ENCODE assay signal across 1 mouse cellular context in genomic region chr9:57552139-57552887, GRCm38 (mm10).
TF ChIP-seq lines count a peak whose summit lies in the region.

Gene Mpi, minus strand, starts transcription at chr9:57552763.

TF ChIP-seq in CH12.LX, 34 proteins besides CTCF, POLR2A, EP300 and RAD21 (continued from another document):
- TF ChIP-seq PAX5 (IDR thresholded peaks at IDR 0.05; ENCODE audit: low read length) (no peak), ZC3H11A (IDR thresholded peaks at IDR 0.05; ENCODE audit: low read depth, low read length) (no peak), USF1 (IDR thresholded peaks at IDR 0.05; ENCODE audit: low read depth, low read length) (no peak), ELF1 (IDR thresholded peaks at IDR 0.05; ENCODE audit: low read depth, low read length) (peak; percentile 76), MEF2A (IDR thresholded peaks at IDR 0.05; ENCODE audit: borderline replicate concordance, low read depth, low read length) (0 out of 2 replicates have a peak, but pooled peaks have one; percentile 14), JUND (conservative IDR thresholded peaks at IDR 0.05; ENCODE audit: low read depth, low read length) (no peak), MAFK (IDR thresholded peaks at IDR 0.05; ENCODE audit: insufficient replicate concordance, low read length) (no peak), ETS1 (conservative IDR thresholded peaks at IDR 0.05; ENCODE audit: low read depth, low read length) (no peak), GABPA (IDR thresholded peaks at IDR 0.05; ENCODE audit: insufficient replicate concordance, low read depth, low read length) (peak; percentile 55; the same call in 1 of the 2 replicates), UBTF (IDR thresholded peaks at IDR 0.05; ENCODE audit: low read depth, low read length) (no peak), KAT2A (IDR thresholded peaks at IDR 0.05; ENCODE audit: insufficient replicate concordance, low read length) (peak; percentile 94; the same call in 1 of the 2 replicates), HCFC1 (IDR thresholded peaks at IDR 0.05; ENCODE audit: low read depth, low read length) (peak; percentile 98), BHLHE40 (IDR thresholded peaks at IDR 0.05; ENCODE audit: low read depth, low read length) (0 out of 2 replicates have a peak, but pooled peaks have one; percentile 15), MXI1 (IDR thresholded peaks at IDR 0.05; ENCODE audit: low read depth, low read length) (no peak), MAZ (IDR thresholded peaks at IDR 0.05; ENCODE audit: low read depth, low read length) (no peak), MAX (IDR thresholded peaks at IDR 0.05; ENCODE audit: low read length) (0 out of 2 replicates have a peak, but pooled peaks have one; percentile 33), NELFE (IDR thresholded peaks at IDR 0.05; ENCODE audit: low read depth, low read length) (peak; percentile 87), POLR2AphosphoS2 (IDR thresholded peaks at IDR 0.05; ENCODE audit: low read depth, low read length) (no peak), USF2 (conservative IDR thresholded peaks at IDR 0.05; ENCODE audit: low read depth, low read length) (no peak)
